Mouse (Mus musculus) kidney, adult 2 months (tissue): ENCODE results near the gene Pign.

Experiments used
- CTCF ChIP-seq: fragments of 200-500 bp; conservative IDR thresholded peaks from 2 replicates; pipeline ENCODE4 v1.5.1; 2011; ENCODE audit warnings: low read depth, mild to moderate bottlenecking, control low read depth, low read length, moderate library complexity, mixed read lengths; ENCODE audit not compliant: insufficient read depth, insufficient read length
- POLR2A ChIP-seq: fragments of 200-500 bp; IDR thresholded peaks from one replicate; pipeline ENCODE4 v1.6.1; 2011; ENCODE audit warnings: low read depth, low read length, control low read depth

DNA sequence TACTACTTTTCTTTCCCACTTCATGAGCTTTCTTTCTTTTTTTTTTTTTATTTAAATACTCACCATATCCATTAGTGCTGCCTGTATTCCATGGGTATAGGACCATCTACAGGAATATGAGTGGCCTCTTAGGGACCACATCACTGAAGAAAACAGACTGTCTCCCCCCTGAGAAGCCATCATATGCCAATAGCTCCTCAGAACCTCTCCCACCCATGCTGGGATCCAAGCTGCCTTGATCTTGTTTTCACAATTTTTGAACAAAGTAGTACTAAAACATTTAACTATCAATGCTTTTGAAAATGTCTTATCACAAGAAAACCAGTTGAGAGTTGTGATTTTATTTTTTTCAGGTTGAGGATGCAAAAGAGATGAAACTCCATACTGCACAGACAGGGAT lies 145.4 kb downstream of the Pign start:
- TF ChIP-seq POLR2A (no peak), CTCF (no peak)
